Mouse (Mus musculus): ENCODE measurements at regions not wholly inside any gene's neighbourhood (a gene's known extent, or its start where the extent isn't known, plus 50 kb on each side); places are given as distances from the start of the nearest gene placed in this dataset.

- ATAC-seq (no peak), DNase-seq (ENCODE audit: low spot score) (no peak)
- Histone ChIP-seq H3K4me3 (ENCODE audit: low read depth, low read length) (no peak overlapping the region), H3K36me3 (ENCODE audit: control insufficient read depth, insufficient read depth, low read length) (no peaks in the 10 kb centered on the region), H3K27ac (ENCODE audit: low read depth, low read length) (no peak overlapping the region), H3K4me1 (ENCODE audit: control insufficient read depth, insufficient read depth, low read length) (0 out of 2 replicates have a peak, but pooled peaks cover 2% of the 10 kb centered on the region), H3K27me3 (replicated peaks; ENCODE audit: control insufficient read depth, insufficient read depth, low read length) (no peaks in the 10 kb centered on the region), H3K4me2 (ENCODE audit: low read length) (no peak overlapping the region), H3K9ac (ENCODE audit: low read length) (no peak overlapping the region), H3K9me3 (replicated peaks; ENCODE audit: control insufficient read depth, low read length) (no peaks in the 10 kb centered on the region)
- WGBS = 82% methylated on average over 4 of the region's 4 CpGs
These were observed 366.3 kb upstream of the Trib2 start for GRCm38 (mm10) chr12:16183055-16183454.

DNA sequence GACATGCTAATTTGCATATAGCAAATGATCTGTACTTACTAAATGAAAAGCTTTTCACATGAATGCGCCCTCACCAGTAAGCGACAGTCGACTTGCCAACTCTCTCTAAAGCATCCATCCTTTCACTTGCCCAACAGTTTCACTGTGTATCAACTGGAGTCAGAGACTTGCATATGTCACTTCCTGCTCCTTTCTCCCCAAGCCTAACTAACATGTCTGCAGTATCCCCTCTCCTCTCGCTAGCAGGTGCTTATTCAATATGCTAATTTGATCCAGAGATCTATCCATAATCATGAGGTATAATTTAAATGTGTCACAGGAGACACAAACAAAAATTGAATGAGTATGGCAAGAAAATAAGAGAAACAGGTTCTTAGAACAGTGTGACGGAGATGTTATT, 364.9 kb upstream of the Trib2 start:
- H3K27me3 ChIP-seq (replicated peaks; ENCODE audit: control insufficient read depth, insufficient read depth, low read length) = no peaks in the 10 kb centered on the region
- no peak overlapping the region for H3K9ac ChIP-seq (ENCODE audit: low read length)
- no peak overlapping the region for H3K4me2 ChIP-seq (ENCODE audit: low read length)
- no peaks in the 10 kb centered on the region for H3K36me3 ChIP-seq (ENCODE audit: control insufficient read depth, insufficient read depth, low read length)
- peak; percentile 46; the same call in 1 of the 2 replicates for ATAC-seq
- H3K4me1 ChIP-seq (ENCODE audit: control insufficient read depth, insufficient read depth, low read length) = 0 out of 2 replicates have a peak, but pooled peaks cover 2% of the 10 kb centered on the region
- H3K9me3 ChIP-seq (replicated peaks; ENCODE audit: control insufficient read depth, low read length) = no peaks in the 10 kb centered on the region
- H3K27ac ChIP-seq (ENCODE audit: low read depth, low read length) = no peak overlapping the region
- DNase-seq (ENCODE audit: low spot score) = peak; percentile 16
- H3K4me3 ChIP-seq (ENCODE audit: low read depth, low read length) = no peak overlapping the region
- WGBS = 59% methylated on average over 5 of the region's 5 CpGs

- Histone ChIP-seq H3K36me3 (ENCODE audit: control insufficient read depth, insufficient read depth, low read length) (no peaks in the 10 kb centered on the region), H3K9ac (ENCODE audit: low read length) (no peak overlapping the region), H3K9me3 (replicated peaks; ENCODE audit: control insufficient read depth, low read length) (no peaks in the 10 kb centered on the region), H3K4me2 (ENCODE audit: low read length) (no peak overlapping the region), H3K4me3 (ENCODE audit: low read depth, low read length) (no peak overlapping the region), H3K27me3 (replicated peaks; ENCODE audit: control insufficient read depth, insufficient read depth, low read length) (no peaks in the 10 kb centered on the region), H3K27ac (ENCODE audit: low read depth, low read length) (no peak overlapping the region), H3K4me1 (ENCODE audit: control insufficient read depth, insufficient read depth, low read length) (0 out of 2 replicates have a peak, but pooled peaks cover 2% of the 10 kb centered on the region)
- ATAC-seq = no peak
- DNase-seq (ENCODE audit: low spot score) = no peak
- 88% methylated on average over 2 of the region's 2 CpGs for WGBS
These were observed 363.2 kb upstream of the Trib2 start for GRCm38 (mm10) chr12:16179897-16180296.

DNA sequence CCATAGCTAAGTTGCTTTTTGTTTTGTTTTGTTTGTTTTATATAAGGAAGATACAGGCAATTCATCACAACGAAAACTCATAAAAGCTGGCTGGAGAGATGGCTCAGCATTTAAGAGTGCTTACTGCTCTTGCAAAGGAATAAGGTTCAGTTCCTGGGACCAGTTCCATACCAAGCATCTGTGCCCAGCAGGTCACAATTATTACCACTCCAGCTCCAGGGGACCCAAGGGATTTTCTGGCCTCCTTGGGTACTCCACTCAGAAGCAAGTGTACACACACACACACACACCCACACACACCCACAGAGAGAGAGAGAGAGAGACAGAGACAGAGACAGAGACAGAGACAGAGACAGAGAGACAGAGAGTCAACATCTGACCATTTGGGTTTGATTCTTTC, 359.6 kb upstream of the Trib2 start:
- no peak overlapping the region for H3K9ac ChIP-seq (ENCODE audit: low read length)

GRCm38 (mm10) chr12:16172176-16172575, 355.5 kb upstream of the Trib2 start:
- Histone ChIP-seq H3K9me3 (replicated peaks; ENCODE audit: control insufficient read depth, low read length) (no peaks in the 10 kb centered on the region), H3K4me2 (ENCODE audit: low read length) (no peak overlapping the region), H3K27me3 (replicated peaks; ENCODE audit: control insufficient read depth, insufficient read depth, low read length) (no peaks in the 10 kb centered on the region), H3K9ac (ENCODE audit: low read length) (no peak overlapping the region), H3K4me3 (ENCODE audit: low read depth, low read length) (no peak overlapping the region), H3K4me1 (ENCODE audit: control insufficient read depth, insufficient read depth, low read length) (no peaks in the 10 kb centered on the region), H3K36me3 (ENCODE audit: control insufficient read depth, insufficient read depth, low read length) (no peaks in the 10 kb centered on the region), H3K27ac (ENCODE audit: low read depth, low read length) (no peak overlapping the region)
- ATAC-seq (no peak), DNase-seq (ENCODE audit: low spot score) (peak; percentile 25)
- WGBS = 82% methylated on average over 2 of the region's 2 CpGs

More for the DNA sequence above, 359.6 kb upstream of the Trib2 start:
- Histone ChIP-seq H3K27me3 (replicated peaks; ENCODE audit: control insufficient read depth, insufficient read depth, low read length) (no peaks in the 10 kb centered on the region), H3K36me3 (ENCODE audit: control insufficient read depth, insufficient read depth, low read length) (no peaks in the 10 kb centered on the region), H3K4me1 (ENCODE audit: control insufficient read depth, insufficient read depth, low read length) (no peaks in the 10 kb centered on the region), H3K4me2 (ENCODE audit: low read length) (no peak overlapping the region), H3K27ac (ENCODE audit: low read depth, low read length) (no peak overlapping the region), H3K9me3 (replicated peaks; ENCODE audit: control insufficient read depth, low read length) (no peaks in the 10 kb centered on the region), H3K4me3 (ENCODE audit: low read depth, low read length) (no peak overlapping the region)
- DNase-seq (ENCODE audit: low spot score) = no peak
- 95% methylated on average over 1 of the region's 1 CpGs for WGBS
- ATAC-seq = no peak

GRCm38 (mm10) chr12:16171636-16172035, 354.9 kb upstream of the Trib2 start:
- ATAC-seq = no peak
- WGBS = 89% methylated on average over 5 of the region's 5 CpGs

DNA sequence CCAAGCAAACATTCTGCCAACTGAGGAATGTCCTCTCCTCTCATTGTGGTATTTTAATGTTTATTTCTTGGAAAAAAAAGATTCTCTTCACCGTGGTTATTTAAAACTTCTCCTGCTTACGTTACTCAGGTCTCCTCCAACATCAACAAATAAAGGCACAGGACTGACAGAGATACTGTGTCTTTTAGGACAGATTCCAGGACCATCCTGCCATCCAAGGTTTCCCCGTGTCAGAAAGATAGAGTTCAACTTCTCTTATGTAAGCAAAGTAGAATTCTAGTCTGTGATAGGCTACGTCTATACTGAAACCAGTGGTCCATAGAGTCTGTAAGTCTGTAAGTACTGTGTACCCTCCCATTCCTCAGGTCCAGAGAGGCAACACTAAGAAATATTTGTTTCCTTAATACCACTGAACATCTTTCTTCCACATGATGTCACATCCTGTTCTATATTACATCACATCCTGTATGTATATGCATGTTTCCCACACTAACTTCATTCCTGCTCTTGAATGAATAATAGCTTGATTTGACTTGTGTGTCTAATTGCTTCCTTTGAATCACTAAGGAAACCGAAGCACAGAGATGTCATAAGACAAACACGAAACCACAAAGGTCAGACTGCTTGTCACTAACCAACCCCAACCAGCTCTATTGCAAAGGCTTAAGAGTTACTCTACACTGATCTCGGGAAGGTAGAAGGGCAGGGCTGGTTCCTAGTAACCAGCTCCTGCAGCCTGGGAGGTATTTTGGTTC, 353.2 kb upstream of the Trib2 start:
- no peak for ATAC-seq
- no peaks in the 10 kb centered on the region for H3K36me3 ChIP-seq (ENCODE audit: control insufficient read depth, insufficient read depth, low read length)
- DNase-seq (ENCODE audit: low spot score) = no peak
- H3K4me3 ChIP-seq (ENCODE audit: low read depth, low read length) = no peak overlapping the region
- H3K9me3 ChIP-seq (replicated peaks; ENCODE audit: control insufficient read depth, low read length) = no peaks in the 10 kb centered on the region
- H3K27ac ChIP-seq (ENCODE audit: low read depth, low read length) = no peak overlapping the region
- WGBS = 91% methylated on average over 7 of the region's 7 CpGs
- no peaks in the 10 kb centered on the region for H3K4me1 ChIP-seq (ENCODE audit: control insufficient read depth, insufficient read depth, low read length)
- H3K27me3 ChIP-seq (replicated peaks; ENCODE audit: control insufficient read depth, insufficient read depth, low read length) = no peaks in the 10 kb centered on the region
- no peak overlapping the region for H3K4me2 ChIP-seq (ENCODE audit: low read length)
- H3K9ac ChIP-seq (ENCODE audit: low read length) = no peak overlapping the region

More at GRCm38 (mm10) chr12:16171636-16172035, 354.9 kb upstream of the Trib2 start:
- no peak for DNase-seq (ENCODE audit: low spot score)
- Histone ChIP-seq H3K9me3 (replicated peaks; ENCODE audit: control insufficient read depth, low read length) (no peaks in the 10 kb centered on the region), H3K36me3 (ENCODE audit: control insufficient read depth, insufficient read depth, low read length) (no peaks in the 10 kb centered on the region), H3K9ac (ENCODE audit: low read length) (no peak overlapping the region), H3K27ac (ENCODE audit: low read depth, low read length) (no peak overlapping the region), H3K4me1 (ENCODE audit: control insufficient read depth, insufficient read depth, low read length) (no peaks in the 10 kb centered on the region), H3K27me3 (replicated peaks; ENCODE audit: control insufficient read depth, insufficient read depth, low read length) (no peaks in the 10 kb centered on the region), H3K4me3 (ENCODE audit: low read depth, low read length) (no peak overlapping the region), H3K4me2 (ENCODE audit: low read length) (no peak overlapping the region)

GRCm38 (mm10) chr12:16167793-16168343, 351.1 kb upstream of the Trib2 start:
- no peak for ATAC-seq
- Histone ChIP-seq H3K36me3 (ENCODE audit: control insufficient read depth, insufficient read depth, low read length) (no peaks in the 10 kb centered on the region), H3K4me1 (ENCODE audit: control insufficient read depth, insufficient read depth, low read length) (no peaks in the 10 kb centered on the region), H3K4me2 (ENCODE audit: low read length) (no peak overlapping the region), H3K4me3 (ENCODE audit: low read depth, low read length) (no peak overlapping the region), H3K27me3 (replicated peaks; ENCODE audit: control insufficient read depth, insufficient read depth, low read length) (no peaks in the 10 kb centered on the region), H3K9ac (ENCODE audit: low read length) (no peak overlapping the region), H3K9me3 (replicated peaks; ENCODE audit: control insufficient read depth, low read length) (no peaks in the 10 kb centered on the region), H3K27ac (ENCODE audit: low read depth, low read length) (no peak overlapping the region)
- DNase-seq (ENCODE audit: low spot score) = no peak
- WGBS = 49% methylated on average over 7 of the region's 7 CpGs

DNA sequence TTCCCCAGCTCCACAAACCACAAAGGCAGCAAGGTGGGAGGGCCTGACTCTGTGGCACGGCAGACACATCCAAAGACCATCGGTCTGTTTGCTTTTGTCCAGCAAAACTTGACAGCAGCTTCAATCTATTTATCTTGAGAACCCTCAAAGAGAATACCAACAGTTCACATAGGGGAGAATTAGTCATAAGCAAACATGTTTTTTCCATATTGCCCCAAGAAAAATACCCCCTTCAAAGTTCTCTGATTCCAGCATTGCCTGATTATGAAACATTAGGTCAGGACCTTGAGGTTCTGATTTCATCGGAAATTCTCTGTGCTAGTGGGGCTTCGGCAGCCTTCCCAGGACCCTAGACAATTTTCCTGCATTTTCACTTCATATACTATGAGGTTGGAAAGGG, 348.4 kb upstream of the Trib2 start:
- Histone ChIP-seq H3K9me3 (replicated peaks; ENCODE audit: control insufficient read depth, low read length) (no peaks in the 10 kb centered on the region), H3K4me2 (ENCODE audit: low read length) (no peak overlapping the region), H3K27me3 (replicated peaks; ENCODE audit: control insufficient read depth, insufficient read depth, low read length) (no peaks in the 10 kb centered on the region), H3K27ac (ENCODE audit: low read depth, low read length) (no peak overlapping the region), H3K36me3 (ENCODE audit: control insufficient read depth, insufficient read depth, low read length) (no peaks in the 10 kb centered on the region), H3K4me1 (ENCODE audit: control insufficient read depth, insufficient read depth, low read length) (no peaks in the 10 kb centered on the region), H3K9ac (ENCODE audit: low read length) (no peak overlapping the region), H3K4me3 (ENCODE audit: low read depth, low read length) (no peak overlapping the region)
- no peak for ATAC-seq
- WGBS = 88% methylated on average over 4 of the region's 4 CpGs
- DNase-seq (ENCODE audit: low spot score) = no peak

All from forebrain, embryonic 14.5 days (tissue).